8 mouse cellular contexts compared by ENCODE assay signal in the genomic region with DNA sequence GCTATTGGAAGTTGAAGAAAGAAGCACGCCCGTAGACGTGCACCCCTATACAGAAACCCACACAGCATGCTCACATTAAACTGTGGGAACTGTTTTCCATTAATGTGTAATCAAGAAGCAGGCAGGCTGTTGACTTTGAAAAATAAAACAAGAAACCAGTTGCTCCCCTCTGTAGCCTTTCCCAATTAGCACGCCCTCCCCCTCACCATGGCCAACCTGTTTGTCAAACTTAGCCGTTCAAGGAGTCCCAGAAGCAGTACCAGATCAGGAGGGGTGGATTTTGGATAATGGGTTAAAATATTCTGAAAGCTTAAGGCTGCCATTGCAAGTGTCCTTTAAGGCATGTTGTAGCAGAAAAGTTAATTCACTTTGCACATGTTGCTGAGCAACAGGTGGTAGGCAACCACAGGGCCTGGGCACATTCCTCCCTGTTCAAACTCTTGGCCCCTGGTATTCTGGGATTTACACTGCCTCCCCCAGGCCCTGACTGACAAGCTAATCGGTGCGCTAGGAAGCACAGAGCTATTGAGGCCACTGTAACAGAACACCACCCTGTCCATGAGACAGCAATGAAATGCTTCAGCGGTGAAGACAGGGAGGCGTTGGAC.
DNase-seq lines count a peak whose midpoint lies in the region.

No protein-coding gene starts in this region.

- peak; percentile 55 for DNase-seq in gastrocnemius, adult 18-20 months (ENCODE audit: low spot score)
- DNase-seq in gastrocnemius, postnatal 10 days = no peak
- peak; percentile 85 for DNase-seq in Muller cell, postnatal 12 days (ENCODE audit: inconsistent ontology term)
- DNase-seq in forelimb bud, embryonic 11.5 days (ENCODE audit: low read depth, low spot score) = peak; percentile 82
- peak; percentile 62 for DNase-seq in kidney, postnatal 14 days
- no peak for DNase-seq in layer of hippocampus, adult 18-20 months (ENCODE audit: low spot score in 2 of 2)
- no peak for DNase-seq in layer of hippocampus, adult 9-10 months (ENCODE audit: low spot score)
- DNase-seq in cerebellum, adult 11 months = no peak

Comparison
In these comparisons a context has a peak if more than half of its experiments do, and no peak if none do; other contexts are left out.
1. DNase-seq: peak in gastrocnemius, adult 18-20 months (single experiment), Muller cell, postnatal 12 days (single experiment), forelimb bud, embryonic 11.5 days (single experiment) and kidney, postnatal 14 days (single experiment); none in gastrocnemius, postnatal 10 days (single experiment), layer of hippocampus, adult 18-20 months (0 of 2), layer of hippocampus, adult 9-10 months (single experiment) and cerebellum, adult 11 months (single experiment).